Mouse (Mus musculus): ENCODE measurements around the gene Tbcc. TPM values are rescaled to one million over a fixed set of nuclear protein-coding genes. Genes with fewer than 3 reads are reported as not detected.
A peak's percentile ranks its signal among the peaks of the same experiment; 100 is the strongest.

The Tbcc gene
- total RNA-seq, 2 experiments from 2014 or later = 1.1 to 7.5 TPM

- ATAC-seq (replicated peaks; ENCODE audit: low FRiP score, poor library complexity, severe bottlenecking) = peak; percentile 41
Measured at GRCm38 (mm10) chr17:46890843-46891594, 535 bp downstream of the Tbcc start.

- ATAC-seq (replicated peaks; ENCODE audit: low FRiP score, poor library complexity, severe bottlenecking) = no peak
Measured at GRCm38 (mm10) chr17:46895426-46895825, 4.9 kb downstream of the Tbcc start.

GRCm38 (mm10) chr17:46897221-46897950 is 6.9 kb downstream of the Tbcc start:
- ATAC-seq (replicated peaks; ENCODE audit: low FRiP score, poor library complexity, severe bottlenecking) = no peak

GRCm38 (mm10) chr17:46900941-46901340 is 10.5 kb downstream of the Tbcc start:
- ATAC-seq (replicated peaks; ENCODE audit: low FRiP score, poor library complexity, severe bottlenecking) = no peak

GRCm38 (mm10) chr17:46903876-46904490 is 13.5 kb downstream of the Tbcc start:
- ATAC-seq (replicated peaks; ENCODE audit: low FRiP score, poor library complexity, severe bottlenecking) = peak; percentile 92

GRCm38 (mm10) chr17:46910186-46910585 is 19.7 kb downstream of the Tbcc start, which contains the start of gene Prph2:
TSS of gene Prph2 (plus strand) at chr17:46910459.
- no peak for ATAC-seq (replicated peaks; ENCODE audit: low FRiP score, poor library complexity, severe bottlenecking)

GRCm38 (mm10) chr17:46912331-46912730 is 21.8 kb downstream of the Tbcc start:
- ATAC-seq (replicated peaks; ENCODE audit: low FRiP score, poor library complexity, severe bottlenecking) = no peak

- no peak for ATAC-seq (replicated peaks; ENCODE audit: low FRiP score, poor library complexity, severe bottlenecking)
Measured at GRCm38 (mm10) chr17:46915129-46915528, 24.6 kb downstream of the Tbcc start.

GRCm38 (mm10) chr17:46918951-46919350 is 28.5 kb downstream of the Tbcc start:
- no peak for ATAC-seq (replicated peaks; ENCODE audit: low FRiP score, poor library complexity, severe bottlenecking)

- no peak for ATAC-seq (replicated peaks; ENCODE audit: low FRiP score, poor library complexity, severe bottlenecking)
Measured at GRCm38 (mm10) chr17:46920855-46921254, 30.4 kb downstream of the Tbcc start.

GRCm38 (mm10) chr17:46926192-46926591 is 35.7 kb downstream of the Tbcc start:
- ATAC-seq (replicated peaks; ENCODE audit: low FRiP score, poor library complexity, severe bottlenecking) = no peak

GRCm38 (mm10) chr17:46926941-46927340 is 36.5 kb downstream of the Tbcc start:
- no peak for ATAC-seq (replicated peaks; ENCODE audit: low FRiP score, poor library complexity, severe bottlenecking)

GRCm38 (mm10) chr17:46927781-46928180 is 37.3 kb downstream of the Tbcc start:
- no peak for ATAC-seq (replicated peaks; ENCODE audit: low FRiP score, poor library complexity, severe bottlenecking)

GRCm38 (mm10) chr17:46929277-46929676 is 38.8 kb downstream of the Tbcc start:
- ATAC-seq (replicated peaks; ENCODE audit: low FRiP score, poor library complexity, severe bottlenecking) = no peak

GRCm38 (mm10) chr17:46929897-46930296 is 39.4 kb downstream of the Tbcc start:
- ATAC-seq (replicated peaks; ENCODE audit: low FRiP score, poor library complexity, severe bottlenecking) = no peak

- no peak for ATAC-seq (replicated peaks; ENCODE audit: low FRiP score, poor library complexity, severe bottlenecking)
Measured at GRCm38 (mm10) chr17:46932961-46933360, 42.5 kb downstream of the Tbcc start.

GRCm38 (mm10) chr17:46933557-46934348 is 43.3 kb downstream of the Tbcc start:
- peak; percentile 74 for ATAC-seq (replicated peaks; ENCODE audit: low FRiP score, poor library complexity, severe bottlenecking)

- ATAC-seq (replicated peaks; ENCODE audit: low FRiP score, poor library complexity, severe bottlenecking) = no peak
Measured at GRCm38 (mm10) chr17:46940461-46940860, 50.0 kb downstream of the Tbcc start.
